Mouse (Mus musculus) B cell, adult 67 days (primary cell): ENCODE measurements around the gene 1700012B07Rik. TPM values are rescaled to one million over a fixed set of nuclear protein-coding genes. Genes with fewer than 3 reads are reported as not detected.

Experiments
- total RNA-seq, 2 experiments: library from RNA; stranded (reverse); gene quantifications; 4 replicates each; pipeline ENCODE4 v1.2.4; 2023

1700012B07Rik gene
- not detected for total RNA-seq

DNA sequence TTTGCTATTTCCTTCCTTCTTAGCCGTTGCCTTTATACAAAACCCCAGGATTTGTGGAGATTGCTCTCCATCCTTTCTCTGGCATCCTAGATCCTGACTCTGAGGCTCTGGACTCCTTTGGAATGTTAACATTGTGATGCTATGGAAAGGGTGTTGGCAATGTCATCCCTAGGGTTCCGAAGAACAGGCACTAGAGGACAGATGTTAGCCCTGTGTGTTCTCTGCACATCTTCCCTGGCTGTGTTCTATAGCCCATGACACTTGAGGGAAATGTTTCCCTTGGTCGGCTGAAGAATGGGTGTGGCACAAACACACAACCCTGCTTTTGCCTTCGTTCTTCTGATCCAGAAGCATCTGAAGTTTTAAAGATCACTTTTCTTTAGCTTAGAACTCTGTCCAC, at the start of gene 1700012B07Rik:
Gene 1700012B07Rik, minus strand, starts transcription at position 101 of the 400 bp plus-strand sequence.

Other genes starting within 250 kb of the 1700012B07Rik start
- 1 to 10 TPM in 1 of 2 experiments, under 1 TPM in 1; 0.58 to 1.6 TPM for gene Wipi1, start 216.1 kb downstream of the 1700012B07Rik start, total RNA-seq
- 100 to 1,000 TPM; 234 to 294 TPM for gene Prkar1a, start 178.6 kb downstream of the 1700012B07Rik start, total RNA-seq
- not detected for gene Fam20a, start 105.8 kb downstream of the 1700012B07Rik start, total RNA-seq
- gene Abca8b, start 167.8 kb upstream of the 1700012B07Rik start, total RNA-seq, result under 1 TPM; 0.15 to 0.33 TPM